Mouse (Mus musculus) lung, embryonic 14.5 days (tissue): ENCODE results near the gene Capn5. TPM values are rescaled to one million over a fixed set of nuclear protein-coding genes. Genes with fewer than 3 reads are reported as not detected.

Experiments used
- ATAC-seq: fragments of 200-750 bp; cut with Nextera tagmentation; 2 replicates; pipeline ENCODE4 v1.8.0; 2017; ENCODE audit warnings: mild to moderate bottlenecking, moderate TSS enrichment, moderate library complexity; ENCODE audit not compliant: insufficient read depth
- DNase-seq: peaks from one replicate; pipeline ENCODE4 v3.0.0-alpha.2; 2015
- H3K27ac ChIP-seq: fragments of 300-500 bp; sonication (generic); 2 replicates; pipeline ENCODE4 v1.5.1; 2014; ENCODE audit warnings: low read depth, mild to moderate bottlenecking, moderate library complexity
- H3K27me3 ChIP-seq: fragments of 300-500 bp; sonication (generic); 2 replicates; pipeline ENCODE4 v1.6.1; 2014; ENCODE audit warnings: low read length, control low read depth; ENCODE audit not compliant: insufficient read depth
- H3K36me3 ChIP-seq: fragments of 300-500 bp; sonication (generic); 2 replicates; pipeline ENCODE4 v1.6.1; 2014; ENCODE audit warnings: control low read depth; ENCODE audit not compliant: insufficient read depth
- H3K4me1 ChIP-seq: fragments of 300-500 bp; sonication (generic); 2 replicates; pipeline ENCODE4 v1.6.1; 2014; ENCODE audit warnings: antibody characterized with exemption, control low read depth; ENCODE audit not compliant: insufficient read depth
- H3K4me2 ChIP-seq: fragments of 300-500 bp; sonication (generic); 2 replicates; pipeline ENCODE4 v1.6.1; 2014; ENCODE audit warnings: mild to moderate bottlenecking
- H3K4me3 ChIP-seq: fragments of 300-500 bp; sonication (generic); 2 replicates; pipeline ENCODE4 v1.5.1; 2014; ENCODE audit warnings: low read depth, low read length
- H3K9ac ChIP-seq: fragments of 300-500 bp; sonication (generic); 2 replicates; pipeline ENCODE4 v1.6.1; 2014
- H3K9me3 ChIP-seq: fragments of 300-500 bp; sonication (generic); 2 replicates; pipeline ENCODE4 v1.6.1; 2016; ENCODE audit warnings: low read depth, low read length, control low read depth
- CTCF ChIP-seq: IDR thresholded peaks from 2 replicates; pipeline ENCODE4 v1.5.1; 2016; ENCODE audit warnings: antibody characterized with exemption, low read depth
- WGBS: fragments of 180-500 bp; shearing (Covaris S2); extraction: QIAGEN DNeasy Blood & Tissue Kit; methylation state at CpG from one replicate; pipeline ENCODE4 v1.1.7; 2014; 5-methylcytosine and 5-hydroxymethylcytosine counted together
- polyA plus RNA-seq: library from polyadenylated mRNA; unstranded; fragments of >200 nt; fragmentation: Nextera tagmentation; extraction: Ambion mirVana; gene quantifications from 2 replicates; pipeline ENCODE4 v1.2.1, GENCODE M21; 2014

Capn5 gene
- polyA plus RNA-seq, 1 experiment from 2014 or later: 4.5 TPM

DNA sequence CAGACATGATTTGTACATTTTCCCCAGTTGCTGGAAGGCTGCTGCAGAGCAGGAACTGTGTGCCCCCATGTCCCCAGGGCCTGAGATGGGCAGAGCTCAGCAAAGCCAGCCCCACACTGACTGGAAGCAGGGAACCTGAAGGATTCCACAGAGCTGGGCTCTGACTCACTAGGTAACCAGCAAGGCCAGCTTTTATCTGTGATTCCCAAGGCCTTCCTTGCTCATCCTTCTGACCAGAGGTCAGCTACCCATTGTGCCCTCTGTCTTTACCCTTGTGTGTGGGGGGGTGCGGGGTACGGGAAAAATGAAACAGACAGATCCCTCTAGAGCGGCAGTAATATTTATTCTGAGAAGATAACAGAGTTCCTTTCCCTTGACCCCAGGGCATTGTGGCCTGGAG lies 56.8 kb downstream of the Capn5 start:
- H3K36me3 ChIP-seq: no peaks in the 10 kb centered on the region
- no peak for ATAC-seq

DNA sequence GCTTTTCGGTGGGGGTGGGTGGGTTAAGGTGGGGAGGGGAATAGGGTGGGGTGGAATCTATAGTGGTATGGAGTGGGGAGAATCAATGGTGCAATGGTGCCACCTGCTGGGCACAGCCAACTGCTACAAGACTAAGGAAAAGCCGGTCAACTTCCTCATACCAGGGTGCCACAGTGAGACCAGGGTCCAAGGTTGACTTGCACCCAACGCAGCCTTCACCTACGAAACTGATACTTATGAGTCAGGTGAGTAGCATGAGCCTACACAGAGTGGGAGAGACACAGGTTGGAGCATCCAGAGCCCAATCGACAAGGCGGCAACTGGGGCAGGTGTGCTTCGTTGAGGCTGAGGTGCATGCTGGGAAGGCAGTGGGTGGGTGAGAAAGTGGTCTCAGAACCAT lies 57.7 kb downstream of the Capn5 start:
- peak; percentile 72 for ATAC-seq
- peak overlapping the region; percentile 34; the same call in 1 of the 2 replicates for H3K9ac ChIP-seq
- no peaks in the 10 kb centered on the region for H3K9me3 ChIP-seq
- H3K4me2 ChIP-seq: peak overlapping the region; percentile 55
- no peaks in the 10 kb centered on the region for H3K4me1 ChIP-seq
- H3K27ac ChIP-seq: no peak overlapping the region
- H3K27me3 ChIP-seq: no peaks in the 10 kb centered on the region
- 7% methylated on average over 7 of the region's 7 CpGs for WGBS
- peak; percentile 87 for DNase-seq
- TF ChIP-seq CTCF: peak; percentile 85
- H3K4me3 ChIP-seq: peak overlapping the region; percentile 23
- H3K36me3 ChIP-seq: no peaks in the 10 kb centered on the region

More for the DNA sequence above, 56.8 kb downstream of the Capn5 start:
- no peak overlapping the region for H3K27ac ChIP-seq
- no peak overlapping the region for H3K4me3 ChIP-seq
- DNase-seq: no peak
- 37% methylated on average over 3 of the region's 3 CpGs for WGBS
- H3K4me1 ChIP-seq: no peaks in the 10 kb centered on the region
- TF ChIP-seq CTCF: no peak
- H3K27me3 ChIP-seq: no peaks in the 10 kb centered on the region
- no peaks in the 10 kb centered on the region for H3K9me3 ChIP-seq
- H3K4me2 ChIP-seq: no peak overlapping the region
- no peak overlapping the region for H3K9ac ChIP-seq

DNA sequence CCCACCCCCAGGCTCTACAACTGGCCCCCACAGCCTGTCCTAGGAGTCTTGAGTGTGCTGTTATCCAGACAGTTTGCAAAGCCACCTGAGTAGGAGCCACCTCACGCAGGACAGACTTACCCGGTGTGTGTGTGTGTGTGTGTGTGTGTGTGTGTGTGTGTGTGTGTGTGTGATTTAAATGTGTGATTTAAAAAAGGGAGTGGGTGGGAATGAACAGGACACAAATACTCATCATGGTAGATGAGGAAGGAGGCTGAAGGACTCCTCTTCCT lies 58.2 kb downstream of the Capn5 start:
- H3K27me3 ChIP-seq: no peaks in the 10 kb centered on the region
- no peak overlapping the region; the same call in 1 of the 2 replicates for H3K4me2 ChIP-seq
- no peaks in the 10 kb centered on the region for H3K36me3 ChIP-seq
- H3K4me3 ChIP-seq: no peak overlapping the region
- 72% methylated on average over 2 of the region's 2 CpGs for WGBS
- no peak overlapping the region for H3K27ac ChIP-seq
- ATAC-seq: peak; percentile 27; the same call in 1 of the 2 replicates
- no peak for TF ChIP-seq CTCF
- H3K4me1 ChIP-seq: no peaks in the 10 kb centered on the region
- H3K9me3 ChIP-seq: no peaks in the 10 kb centered on the region
- DNase-seq: no peak
- H3K9ac ChIP-seq: no peak overlapping the region

DNA sequence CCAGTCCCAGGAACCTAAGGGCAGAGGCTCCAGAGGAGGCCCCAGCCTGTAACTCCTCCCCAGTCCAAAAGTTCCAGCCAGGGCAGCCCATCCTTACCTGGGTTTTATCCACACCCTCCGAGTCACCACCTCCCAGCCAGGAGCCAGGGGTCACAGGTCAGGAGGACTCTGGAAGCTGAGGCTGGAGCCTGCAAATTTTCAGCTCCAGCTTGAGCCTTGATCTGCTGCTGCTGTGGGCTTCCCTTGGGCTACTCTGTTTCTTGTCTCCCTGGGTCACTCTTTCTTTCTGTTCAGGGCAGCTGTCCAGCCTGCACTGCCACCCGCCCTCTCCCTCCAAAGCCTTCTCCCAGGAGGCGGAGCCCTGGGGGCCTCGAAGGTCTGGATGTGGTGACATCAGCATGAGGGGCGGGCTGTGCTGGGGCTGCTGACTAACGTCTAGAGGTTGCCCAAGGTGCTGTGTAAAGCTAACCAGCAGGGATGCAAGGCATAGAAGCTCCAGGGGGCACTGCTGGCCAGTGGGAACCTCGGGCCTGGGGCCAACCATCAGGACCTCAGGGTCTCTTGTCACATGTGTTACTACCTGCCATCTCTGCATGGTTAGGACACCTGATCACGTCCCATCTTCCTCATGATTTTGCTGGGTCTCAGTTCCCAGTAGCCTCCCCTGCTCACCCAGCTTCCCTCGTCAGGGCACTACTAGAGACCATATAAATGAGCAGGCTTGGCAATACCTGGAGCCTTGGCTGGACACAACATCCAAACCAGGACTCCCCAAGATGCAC lies 58.7 kb downstream of the Capn5 start, which contains the start of gene Myo7a:
Gene Myo7a (minus strand): TSS at position 346 of the 782 bp plus-strand sequence.
- peak within 1 kb of the TSS; percentile 23 for H3K4me3 ChIP-seq
- no peaks in the 10 kb centered on the region for H3K27me3 ChIP-seq
- peak within 1 kb of the TSS; percentile 34; the same call in 1 of the 2 replicates for H3K9ac ChIP-seq
- no peak within 1 kb of the TSS for H3K27ac ChIP-seq
- H3K9me3 ChIP-seq: no peaks in the 10 kb centered on the region
- peak; percentile 55 for DNase-seq
- no peak for TF ChIP-seq CTCF
- peak within 1 kb of the TSS; percentile 55 for H3K4me2 ChIP-seq
- no peaks in the 10 kb centered on the region for H3K4me1 ChIP-seq
- 31% methylated on average over 9 of the region's 9 CpGs for WGBS
- no peaks in the 10 kb centered on the region for H3K36me3 ChIP-seq
- ATAC-seq: peak; percentile 29; the same call in 1 of the 2 replicates

DNA sequence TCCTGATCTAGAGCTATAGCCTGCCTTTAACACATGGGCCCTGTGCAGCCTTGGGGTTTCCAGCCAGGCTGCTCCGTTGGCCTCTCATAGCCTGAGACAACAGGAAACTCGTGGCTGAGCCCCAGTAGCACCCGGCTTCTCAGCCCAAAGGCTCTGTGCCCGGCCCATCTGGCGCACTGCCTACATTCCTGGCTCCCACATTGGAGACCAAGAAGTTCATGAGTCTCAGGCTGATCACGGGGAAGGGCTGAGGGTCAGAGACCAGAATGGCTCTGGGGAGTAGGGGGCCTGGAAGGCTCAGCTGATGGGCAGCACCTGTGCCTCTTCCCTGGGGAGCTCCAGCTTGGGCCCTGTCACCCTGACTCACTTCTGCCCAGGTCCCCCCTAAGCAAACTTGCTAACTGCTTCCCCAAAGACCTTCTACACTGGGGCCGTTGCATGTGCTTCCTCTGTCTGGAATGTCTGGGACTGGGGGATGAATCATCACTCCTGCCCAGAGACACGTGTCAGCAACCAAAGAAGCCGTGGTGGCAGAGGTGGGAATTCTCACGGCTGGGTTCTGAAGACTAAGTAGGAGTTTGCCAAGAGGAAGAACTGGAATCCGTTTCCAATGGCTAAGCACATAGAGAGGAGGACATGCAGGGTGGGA lies 60.9 kb downstream of the Capn5 start:
- Histone ChIP-seq H3K27ac (no peak overlapping the region), H3K4me1 (no peaks in the 10 kb centered on the region), H3K4me2 (no peak overlapping the region), H3K9me3 (no peaks in the 10 kb centered on the region), H3K4me3 (no peak overlapping the region), H3K9ac (no peak overlapping the region), H3K27me3 (peaks cover 7% of the 10 kb centered on the region; the same call in 1 of the 2 replicates), H3K36me3 (no peaks in the 10 kb centered on the region)
- TF ChIP-seq CTCF: no peak
- ATAC-seq (peak; percentile 28; the same call in 1 of the 2 replicates), DNase-seq (peak; percentile 82)
- WGBS: 32% methylated on average over 11 of the region's 11 CpGs

DNA sequence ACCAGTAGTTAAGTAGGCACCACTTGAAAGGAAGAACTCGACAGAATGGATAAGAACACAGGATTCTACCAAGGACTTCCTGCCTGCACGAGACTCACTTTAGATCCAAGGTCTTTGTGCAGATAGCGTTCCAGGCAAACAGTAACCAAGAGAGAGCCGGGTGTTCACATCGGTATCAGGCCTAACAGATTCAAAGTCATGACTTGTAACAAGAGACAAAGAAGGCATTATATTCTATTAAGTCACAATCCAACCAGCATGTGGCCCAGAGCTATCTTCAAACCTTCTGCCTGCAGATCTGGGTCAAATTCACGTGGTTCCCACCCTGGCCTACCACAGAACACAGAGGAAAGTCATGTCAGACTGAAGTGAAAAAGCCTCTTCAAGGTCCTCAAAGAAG lies 63.4 kb downstream of the Capn5 start:
- Histone ChIP-seq H3K27me3 (peaks cover 20% of the 10 kb centered on the region), H3K9ac (no peak overlapping the region), H3K27ac (no peak overlapping the region), H3K4me1 (no peaks in the 10 kb centered on the region), H3K4me2 (no peak overlapping the region), H3K4me3 (no peak overlapping the region), H3K36me3 (no peaks in the 10 kb centered on the region), H3K9me3 (no peaks in the 10 kb centered on the region)
- DNase-seq (no peak), ATAC-seq (no peak)
- 54% methylated on average over 6 of the region's 6 CpGs for WGBS
- TF ChIP-seq CTCF: no peak

DNA sequence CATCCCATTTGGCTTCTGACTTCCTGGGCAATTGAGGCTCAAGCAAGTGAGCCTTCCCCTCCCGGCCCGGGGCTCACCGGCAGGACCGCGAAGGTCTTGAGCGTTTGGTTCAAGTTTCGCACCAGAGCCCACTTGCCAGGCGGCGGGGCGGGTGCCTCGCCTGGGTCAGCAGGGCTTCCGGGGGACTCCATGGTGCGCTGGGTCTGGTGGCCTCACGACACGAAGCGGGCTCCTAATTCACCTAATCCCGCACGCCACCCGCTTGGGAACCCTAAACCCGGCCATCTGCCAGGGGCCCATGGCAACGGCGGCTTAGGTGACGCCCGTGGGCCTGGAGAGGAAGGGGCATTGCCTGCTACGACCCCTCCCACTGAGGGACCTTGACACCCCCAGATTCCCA lies 66.8 kb downstream of the Capn5 start:
- Histone ChIP-seq H3K27ac (no peak overlapping the region), H3K9ac (peak overlapping the region; percentile 47), H3K4me2 (peak overlapping the region; percentile 58), H3K9me3 (no peaks in the 10 kb centered on the region), H3K4me1 (no peaks in the 10 kb centered on the region), H3K27me3 (peaks cover 20% of the 10 kb centered on the region), H3K36me3 (no peaks in the 10 kb centered on the region), H3K4me3 (peak overlapping the region; percentile 25)
- ATAC-seq (0 out of 2 replicates have a peak, but pooled peaks have one; percentile 36), DNase-seq (no peak)
- no peak for TF ChIP-seq CTCF
- 3% methylated on average over 25 of the region's 25 CpGs for WGBS
